Mouse (Mus musculus): Measurements from ENCODE around the gene Sh3rf1. TPM values are rescaled to one million over a fixed set of nuclear protein-coding genes. Genes with fewer than 3 reads are reported as not detected.

Gene Sh3rf1
- polyA plus RNA-seq, 1 experiment from 2014 or later: 6.5 TPM

GRCm38 (mm10) chr8:61224380-61225092 lies 864 bp downstream of the Sh3rf1 start:
- H3K4me1 ChIP-seq (replicated peaks): peaks cover 20% of the 10 kb centered on the region
- peak overlapping the region; percentile 83 for H3K9ac ChIP-seq
- H3K9me3 ChIP-seq (replicated peaks): no peaks in the 10 kb centered on the region
- peak overlapping the region; percentile 97 for H3K4me2 ChIP-seq
- under 1% methylated on average over 41 of the region's 41 CpGs for WGBS
- 0 out of 2 replicates have a peak, but pooled peaks cover 2% of the 10 kb centered on the region for H3K36me3 ChIP-seq
- H3K27me3 ChIP-seq (replicated peaks): peaks cover 2% of the 10 kb centered on the region; the same call in 1 of the 2 replicates
- H3K4me3 ChIP-seq: peak overlapping the region; percentile 89
- H3K27ac ChIP-seq (ENCODE audit: poor library complexity, severe bottlenecking): peak overlapping the region; percentile 80
- ATAC-seq (ENCODE audit: insufficient number of reproducible peaks, low FRiP score): peak; percentile 81

- WGBS: 62% methylated on average over 20 of the region's 20 CpGs
- ATAC-seq (ENCODE audit: insufficient number of reproducible peaks, low FRiP score): no peak
- Histone ChIP-seq H3K9me3 (replicated peaks) (no peaks in the 10 kb centered on the region), H3K4me3 (peak overlapping the region; percentile 89), H3K36me3 (0 out of 2 replicates have a peak, but pooled peaks cover 2% of the 10 kb centered on the region), H3K27ac (ENCODE audit: poor library complexity, severe bottlenecking) (peak overlapping the region; percentile 1; the same call in 1 of the 2 replicates), H3K4me1 (replicated peaks) (peaks cover 25% of the 10 kb centered on the region), H3K9ac (peak overlapping the region; percentile 30; the same call in 1 of the 2 replicates), H3K4me2 (peak overlapping the region; percentile 97), H3K27me3 (replicated peaks) (0 out of 2 replicates have a peak, but pooled peaks cover 8% of the 10 kb centered on the region)
Measured at GRCm38 (mm10) chr8:61225581-61226395, 2.1 kb downstream of the Sh3rf1 start.

GRCm38 (mm10) chr8:61226632-61227031 lies 3.0 kb downstream of the Sh3rf1 start:
- peaks cover 11% of the 10 kb centered on the region; the same call in 1 of the 2 replicates for H3K27me3 ChIP-seq (replicated peaks)
- peak overlapping the region; percentile 89; the same call in 1 of the 2 replicates for H3K4me3 ChIP-seq
- ATAC-seq (ENCODE audit: insufficient number of reproducible peaks, low FRiP score): no peak
- no peak overlapping the region for H3K4me2 ChIP-seq
- peaks cover 25% of the 10 kb centered on the region for H3K4me1 ChIP-seq (replicated peaks)
- H3K36me3 ChIP-seq: 0 out of 2 replicates have a peak, but pooled peaks cover 2% of the 10 kb centered on the region
- 87% methylated on average over 5 of the region's 5 CpGs for WGBS
- no peak overlapping the region for H3K9ac ChIP-seq
- no peaks in the 10 kb centered on the region for H3K9me3 ChIP-seq (replicated peaks)
- no peak overlapping the region for H3K27ac ChIP-seq (ENCODE audit: poor library complexity, severe bottlenecking)

GRCm38 (mm10) chr8:61228678-61229077 lies 5.0 kb downstream of the Sh3rf1 start:
- no peak overlapping the region for H3K9ac ChIP-seq
- no peak overlapping the region for H3K27ac ChIP-seq (ENCODE audit: poor library complexity, severe bottlenecking)
- H3K4me3 ChIP-seq: no peak overlapping the region
- 58% methylated on average over 8 of the region's 8 CpGs for WGBS
- H3K4me1 ChIP-seq (replicated peaks): peaks cover 25% of the 10 kb centered on the region
- ATAC-seq (ENCODE audit: insufficient number of reproducible peaks, low FRiP score): no peak
- peaks cover 24% of the 10 kb centered on the region for H3K27me3 ChIP-seq (replicated peaks)
- 0 out of 2 replicates have a peak, but pooled peaks cover 5% of the 10 kb centered on the region for H3K36me3 ChIP-seq
- no peak overlapping the region for H3K4me2 ChIP-seq
- no peaks in the 10 kb centered on the region for H3K9me3 ChIP-seq (replicated peaks)

DNA sequence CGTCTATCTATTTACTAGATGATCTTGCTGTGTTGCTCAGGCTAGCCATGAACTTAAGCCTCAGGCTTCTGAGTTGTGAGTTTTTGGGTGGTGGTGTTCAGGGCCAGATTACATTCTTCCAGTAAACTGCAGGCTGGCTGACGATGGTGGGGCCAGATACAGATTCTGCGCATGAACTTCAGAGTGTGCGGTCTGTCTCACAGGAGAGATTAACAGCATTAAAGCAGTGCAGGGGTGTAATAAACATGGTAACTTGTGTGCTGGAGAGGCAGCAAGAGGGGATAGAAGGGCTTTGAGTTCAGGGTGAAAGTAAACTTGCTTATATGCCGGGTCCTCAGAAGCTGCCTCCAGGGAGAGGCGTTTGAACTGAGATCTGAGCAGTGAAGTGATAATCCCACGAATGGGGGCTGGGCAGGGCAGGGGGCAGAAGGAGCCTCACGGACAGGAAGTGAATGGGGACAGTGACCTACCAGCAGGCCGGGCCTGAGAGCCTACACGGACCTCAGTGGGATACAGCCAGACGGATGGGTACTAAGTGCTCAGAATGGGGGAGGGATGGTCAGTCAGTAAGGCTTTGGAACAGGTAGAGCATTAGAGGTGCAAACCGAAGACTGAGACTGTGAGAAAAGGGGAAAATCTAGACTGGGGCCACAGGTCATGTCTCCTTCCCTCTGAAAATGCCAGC lies 6.0 kb downstream of the Sh3rf1 start:
- H3K9ac ChIP-seq: no peak overlapping the region; the same call in 1 of the 2 replicates
- ATAC-seq (ENCODE audit: insufficient number of reproducible peaks, low FRiP score): 0 out of 2 replicates have a peak, but pooled peaks have one; percentile 6
- H3K9me3 ChIP-seq (replicated peaks): no peaks in the 10 kb centered on the region
- H3K4me3 ChIP-seq: no peak overlapping the region
- H3K4me2 ChIP-seq: peak overlapping the region; percentile 16
- peaks cover 25% of the 10 kb centered on the region for H3K4me1 ChIP-seq (replicated peaks)
- H3K27me3 ChIP-seq (replicated peaks): peaks cover 32% of the 10 kb centered on the region
- WGBS: 49% methylated on average over 12 of the region's 12 CpGs
- no peak overlapping the region for H3K27ac ChIP-seq (ENCODE audit: poor library complexity, severe bottlenecking)
- H3K36me3 ChIP-seq: 0 out of 2 replicates have a peak, but pooled peaks cover 5% of the 10 kb centered on the region

- Histone ChIP-seq H3K4me1 (replicated peaks) (peaks cover 16% of the 10 kb centered on the region), H3K4me3 (no peak overlapping the region), H3K9ac (no peak overlapping the region), H3K9me3 (replicated peaks) (no peaks in the 10 kb centered on the region), H3K4me2 (no peak overlapping the region), H3K27ac (ENCODE audit: poor library complexity, severe bottlenecking) (no peak overlapping the region), H3K36me3 (0 out of 2 replicates have a peak, but pooled peaks cover 3% of the 10 kb centered on the region), H3K27me3 (replicated peaks) (peaks cover 38% of the 10 kb centered on the region)
- 88% methylated on average over 11 of the region's 11 CpGs for WGBS
- no peak for ATAC-seq (ENCODE audit: insufficient number of reproducible peaks, low FRiP score)
Measured at GRCm38 (mm10) chr8:61230881-61231755, 7.4 kb downstream of the Sh3rf1 start.

DNA sequence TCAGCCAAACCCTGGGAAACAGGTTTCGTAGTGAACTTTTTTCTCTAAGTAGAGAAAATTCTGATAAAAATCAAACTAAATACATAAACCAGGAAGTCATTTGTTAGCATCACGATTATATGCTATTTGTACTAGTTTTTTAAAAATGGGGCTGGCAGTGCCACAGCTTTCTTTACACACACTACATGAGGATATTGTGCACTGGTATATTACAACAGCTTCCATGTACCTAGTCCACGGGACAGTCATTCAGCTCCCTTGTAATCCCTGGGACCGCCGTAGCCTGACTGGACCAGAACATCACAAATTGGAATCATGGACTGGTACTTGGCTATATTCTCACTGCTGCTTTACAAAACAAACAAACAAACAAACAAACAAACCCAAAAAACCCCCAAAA lies 11.8 kb downstream of the Sh3rf1 start:
- H3K9ac ChIP-seq: no peak overlapping the region
- peaks cover 42% of the 10 kb centered on the region for H3K27me3 ChIP-seq (replicated peaks)
- H3K4me1 ChIP-seq (replicated peaks): peaks cover 16% of the 10 kb centered on the region
- H3K36me3 ChIP-seq: 0 out of 2 replicates have a peak, but pooled peaks cover 2% of the 10 kb centered on the region
- H3K4me2 ChIP-seq: no peak overlapping the region
- no peak for ATAC-seq (ENCODE audit: insufficient number of reproducible peaks, low FRiP score)
- H3K9me3 ChIP-seq (replicated peaks): no peaks in the 10 kb centered on the region
- no peak overlapping the region for H3K27ac ChIP-seq (ENCODE audit: poor library complexity, severe bottlenecking)
- no peak overlapping the region for H3K4me3 ChIP-seq
- 80% methylated on average over 5 of the region's 5 CpGs for WGBS

GRCm38 (mm10) chr8:61236506-61237268 lies 13.0 kb downstream of the Sh3rf1 start:
- no peak for ATAC-seq (ENCODE audit: insufficient number of reproducible peaks, low FRiP score)
- H3K4me1 ChIP-seq (replicated peaks): peaks cover 16% of the 10 kb centered on the region
- H3K9me3 ChIP-seq (replicated peaks): no peaks in the 10 kb centered on the region
- H3K4me2 ChIP-seq: peak overlapping the region; percentile 23; the same call in 1 of the 2 replicates
- 0 out of 2 replicates have a peak, but pooled peaks cover 2% of the 10 kb centered on the region for H3K36me3 ChIP-seq
- peaks cover 38% of the 10 kb centered on the region for H3K27me3 ChIP-seq (replicated peaks)
- H3K27ac ChIP-seq (ENCODE audit: poor library complexity, severe bottlenecking): no peak overlapping the region
- 29% methylated on average over 9 of the region's 9 CpGs for WGBS
- H3K4me3 ChIP-seq: no peak overlapping the region
- H3K9ac ChIP-seq: no peak overlapping the region

DNA sequence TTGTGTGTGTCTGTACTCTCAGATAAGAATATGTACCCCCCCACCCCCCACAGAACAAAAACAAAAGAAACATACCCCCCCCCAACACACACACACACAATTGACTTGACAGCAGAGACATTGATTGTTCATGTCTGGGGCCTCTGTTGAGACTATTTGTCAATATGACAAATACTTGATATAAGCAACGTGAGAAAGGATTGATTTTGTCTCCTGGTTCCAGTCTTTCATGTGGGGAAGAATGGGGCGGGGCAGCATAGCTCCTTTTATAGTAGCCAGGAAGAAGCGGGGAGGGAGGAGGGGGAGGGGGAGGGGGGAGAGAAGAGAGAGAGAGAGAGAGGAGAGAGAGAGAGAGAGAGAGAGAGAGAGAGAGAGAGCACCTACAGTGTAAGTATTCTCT lies 15.9 kb downstream of the Sh3rf1 start:
- peaks cover 16% of the 10 kb centered on the region for H3K4me1 ChIP-seq (replicated peaks)
- no peak overlapping the region for H3K9ac ChIP-seq
- H3K4me3 ChIP-seq: no peak overlapping the region
- no peak overlapping the region for H3K27ac ChIP-seq (ENCODE audit: poor library complexity, severe bottlenecking)
- H3K4me2 ChIP-seq: no peak overlapping the region
- 71% methylated on average over 3 of the region's 3 CpGs for WGBS
- H3K9me3 ChIP-seq (replicated peaks): no peaks in the 10 kb centered on the region; the same call in 1 of the 2 replicates
- H3K36me3 ChIP-seq: peaks cover 6% of the 10 kb centered on the region; the same call in 1 of the 2 replicates
- peaks cover 18% of the 10 kb centered on the region; the same call in 1 of the 2 replicates for H3K27me3 ChIP-seq (replicated peaks)
- no peak for ATAC-seq (ENCODE audit: insufficient number of reproducible peaks, low FRiP score)
